Mouse (Mus musculus) adrenal gland, postnatal 36 days (tissue): ENCODE results near the gene Fga. TPM values are rescaled to one million over a fixed set of nuclear protein-coding genes. Genes with fewer than 3 reads are reported as not detected.

ENCODE experiments used
- total RNA-seq, 2 experiments: library from RNA; stranded (reverse); gene quantifications; 2 replicates each; pipeline ENCODE4 v1.2.3; 2021

Gene Fga
- total RNA-seq, 2 experiments from 2014 or later = 3.8 TPM; not detected in 1

Other genes with a start within 250 kb of the Fga start
- under 1 TPM; 0.36 to 0.76 TPM for gene Rbm46, start 149.6 kb upstream of the Fga start, total RNA-seq
- under 1 TPM in 1 of 2 experiments, not detected in 1; 0.07 TPM for gene Lrat, start 122.1 kb upstream of the Fga start, total RNA-seq
- gene Fgg, start 18.4 kb upstream of the Fga start, total RNA-seq = 1 to 10 TPM in 1 of 2 experiments, not detected in 1; 3.2 TPM
- gene Fgb, start 23.8 kb downstream of the Fga start, total RNA-seq = 1 to 10 TPM in 1 of 2 experiments, not detected in 1; 1.1 TPM
- 10 to 100 TPM; 47.4 to 51.3 TPM for gene Plrg1, start 29.4 kb downstream of the Fga start, total RNA-seq
- under 1 TPM; 0.46 to 0.73 TPM for gene Dchs2, start 101.9 kb downstream of the Fga start, total RNA-seq